ENCODE assay signal across 21 mouse cellular contexts in the genomic region with DNA sequence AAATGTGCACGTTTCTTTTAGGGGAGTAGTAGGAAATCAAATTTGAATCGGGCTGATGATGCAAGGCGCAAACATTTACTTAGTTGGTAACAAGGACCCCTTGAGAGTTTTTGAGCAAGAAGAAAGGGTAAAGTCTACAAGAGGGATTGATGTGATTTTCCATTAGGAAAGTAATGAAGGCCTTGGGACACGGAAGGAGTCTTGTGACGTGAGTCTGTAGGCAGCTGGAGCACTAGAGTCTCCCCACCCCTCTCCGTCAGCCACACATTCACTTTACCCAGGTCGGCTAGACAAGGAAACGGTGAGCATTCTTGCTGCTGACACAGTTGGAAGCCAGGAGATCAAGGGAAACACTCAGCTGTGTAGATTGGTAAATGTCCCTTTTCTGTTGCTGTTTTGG. TPM values are rescaled to one million over a fixed set of nuclear protein-coding genes. Genes with fewer than 3 reads are reported as not detected.
DNase-seq lines count a peak whose midpoint lies in the region.
"Had no signal": no experiment of that assay in that cellular context is flagged by ENCODE, and none has a peak within 500 bp of the region (broad histone marks: within the 10 kb centered on the region; RNA-seq: fewer than 3 reads in every experiment).

No protein-coding gene starts in this region.

- peak; percentile 58 for DNase-seq in R1 (ENCODE audit: low read depth, low spot score)
- DNase-seq in lung, adult 18-20 months: peak; percentile 77 to 84
- DNase-seq in lung, postnatal 10 days: peak; percentile 50
- DNase-seq in yolk sac, embryonic 10.5 days (ENCODE audit: low spot score): peak; percentile 45
- no peak for DNase-seq in embryonic facial prominence, embryonic 10.5 days (ENCODE audit: low spot score)
- no peak for DNase-seq in testis, postnatal 14 days (ENCODE audit: low spot score)
- DNase-seq in layer of hippocampus, adult 9-11 months: no peak
- DNase-seq: adrenal gland, adult 2 months; cerebellum, adult 11-12 months; cerebellum, postnatal 14 days; heart, postnatal 14 days; kidney, adult 2 months; right cerebral cortex, postnatal 14 days; spleen, adult 18-20 months; thymus, postnatal 14 days had no signal

- no peaks in the 10 kb centered on the region for H3K27me3 ChIP-seq in embryonic facial prominence, embryonic 10.5 days (replicated peaks; ENCODE audit: low read depth, poor library complexity, severe bottlenecking)
- H3K27me3 ChIP-seq: heart, embryonic 13.5 days; hindbrain, embryonic 12.5 days; megakaryocyte, embryonic 14.5 days; midbrain, embryonic 15.5 days; neural tube, embryonic 12.5 days had no signal

- H3K9me3 ChIP-seq in embryonic facial prominence, embryonic 10.5 days: no peaks in the 10 kb centered on the region
- H3K9me3 ChIP-seq: heart, embryonic 13.5 days; hindbrain, embryonic 12.5 days; megakaryocyte, embryonic 14.5 days; midbrain, embryonic 15.5 days; neural tube, embryonic 12.5 days had no signal

- H3K4me1 ChIP-seq in embryonic facial prominence, embryonic 10.5 days: peaks cover 17% of the 10 kb centered on the region
- H3K4me1 ChIP-seq: hindbrain, embryonic 12.5 days; midbrain, embryonic 15.5 days; neural tube, embryonic 12.5 days had no signal

- H3K36me3 ChIP-seq in embryonic facial prominence, embryonic 10.5 days (replicated peaks): no peaks in the 10 kb centered on the region; the same call in 1 of the 2 replicates
- H3K36me3 ChIP-seq: hindbrain, embryonic 12.5 days; neural tube, embryonic 12.5 days had no signal

- 77% methylated on average over 8 of the region's 8 CpGs for WGBS in embryonic facial prominence, embryonic 10.5 days

- H3K4me3 ChIP-seq in embryonic facial prominence, embryonic 10.5 days: no peak overlapping the region
- H3K4me3 ChIP-seq: heart, embryonic 13.5 days; hindbrain, embryonic 12.5 days; midbrain, embryonic 15.5 days; neural tube, embryonic 12.5 days had no signal

- H3K27ac ChIP-seq in embryonic facial prominence, embryonic 10.5 days (replicated peaks): no peak overlapping the region
- H3K27ac ChIP-seq: heart, embryonic 13.5 days; hindbrain, embryonic 12.5 days; kidney, postnatal 0 days; midbrain, embryonic 15.5 days; neural tube, embryonic 12.5 days had no signal

RNA-seq across cellular contexts. Expression of gene Mapkbp1, which starts 13.4 kb away (rescaled TPM):
- 3.5 and 4.0 TPM in 2 replicates for polyA plus RNA-seq in embryonic facial prominence, embryonic 10.5 days (2016; fragmentation: Nextera tagmentation; extraction: Ambion mirVana)

RNA-seq across cellular contexts. Expression of gene Jmjd7, which starts 41.4 kb away (rescaled TPM):
- 20.4 and 20.6 TPM in 2 replicates for polyA plus RNA-seq in embryonic facial prominence, embryonic 10.5 days (2016; fragmentation: Nextera tagmentation; extraction: Ambion mirVana)

RNA-seq across cellular contexts. Expression of gene Gm28042, which starts 41.4 kb away (rescaled TPM):
- 5.6 and 6.2 TPM in 2 replicates for polyA plus RNA-seq in embryonic facial prominence, embryonic 10.5 days (2016; fragmentation: Nextera tagmentation; extraction: Ambion mirVana)

RNA-seq across cellular contexts. Expression of gene Pla2g4b, which starts 47.3 kb away (rescaled TPM):
- 1.8 and 2.8 TPM in 2 replicates for polyA plus RNA-seq in embryonic facial prominence, embryonic 10.5 days (2016; fragmentation: Nextera tagmentation; extraction: Ambion mirVana)

Comparison
In these comparisons a context has a peak if more than half of its experiments do, and no peak if none do; other contexts are left out.
1. DNase-seq: peak in R1 (single experiment), lung, adult 18-20 months (2 of 2), lung, postnatal 10 days (single experiment) and yolk sac, embryonic 10.5 days (single experiment); none in embryonic facial prominence, embryonic 10.5 days (single experiment), testis, postnatal 14 days (single experiment) and layer of hippocampus, adult 9-11 months (single experiment).